Mouse (Mus musculus) embryonic fibroblast, embryonic 13.5 days (primary cell): ENCODE measurements at regions not wholly inside any gene's neighbourhood (a gene's known extent, or its start where the extent isn't known, plus 50 kb on each side); places are given as distances from the start of the nearest gene placed in this dataset.

ENCODE experiments used
- H3K27ac ChIP-seq: 2 replicates; pipeline ENCODE4 v1.5.1; 2012; ENCODE audit warnings: low read length, control low read depth, inconsistent platforms; ENCODE audit not compliant: insufficient read depth
- H3K4me1 ChIP-seq: 2 replicates; pipeline ENCODE4 v1.6.1; 2011; ENCODE audit warnings: low read length; ENCODE audit not compliant: control insufficient read depth, insufficient read depth
- H3K4me3 ChIP-seq: 2 replicates; pipeline ENCODE4 v1.5.1; 2011; ENCODE audit warnings: mild to moderate bottlenecking, control low read depth, low read length; ENCODE audit not compliant: insufficient read depth
- CTCF ChIP-seq: IDR thresholded peaks from 2 replicates; pipeline ENCODE4 v1.5.1; 2011; ENCODE audit warnings: mild to moderate bottlenecking, control low read depth, low read length, moderate library complexity, borderline replicate concordance; ENCODE audit not compliant: insufficient read depth
- POLR2A ChIP-seq: IDR thresholded peaks from 2 replicates; pipeline ENCODE4 v1.6.1; 2011; ENCODE audit warnings: low read depth, mild to moderate bottlenecking, control low read depth, low read length, moderate library complexity

DNA sequence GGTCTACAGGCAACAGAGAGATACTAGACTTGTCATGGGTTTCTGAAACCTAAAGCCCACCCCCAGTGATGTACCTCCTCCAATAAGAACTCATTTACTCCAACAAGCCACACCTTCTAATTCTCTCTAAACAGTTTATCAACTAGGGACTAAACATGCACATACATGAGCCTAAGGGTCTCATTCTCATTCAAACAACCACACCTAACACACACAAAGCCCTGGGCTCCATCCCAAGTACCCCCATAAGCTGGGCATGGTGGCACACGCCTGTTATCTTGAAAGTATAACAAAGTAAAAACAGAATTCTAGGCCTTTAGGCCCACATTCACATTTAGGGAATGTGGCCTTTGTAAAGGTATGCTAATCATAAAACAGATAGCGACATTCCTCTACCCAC, 137.9 kb downstream of the Rplp1 start:
- H3K4me1 ChIP-seq, result no peaks in the 10 kb centered on the region
- no peak for TF ChIP-seq CTCF

DNA sequence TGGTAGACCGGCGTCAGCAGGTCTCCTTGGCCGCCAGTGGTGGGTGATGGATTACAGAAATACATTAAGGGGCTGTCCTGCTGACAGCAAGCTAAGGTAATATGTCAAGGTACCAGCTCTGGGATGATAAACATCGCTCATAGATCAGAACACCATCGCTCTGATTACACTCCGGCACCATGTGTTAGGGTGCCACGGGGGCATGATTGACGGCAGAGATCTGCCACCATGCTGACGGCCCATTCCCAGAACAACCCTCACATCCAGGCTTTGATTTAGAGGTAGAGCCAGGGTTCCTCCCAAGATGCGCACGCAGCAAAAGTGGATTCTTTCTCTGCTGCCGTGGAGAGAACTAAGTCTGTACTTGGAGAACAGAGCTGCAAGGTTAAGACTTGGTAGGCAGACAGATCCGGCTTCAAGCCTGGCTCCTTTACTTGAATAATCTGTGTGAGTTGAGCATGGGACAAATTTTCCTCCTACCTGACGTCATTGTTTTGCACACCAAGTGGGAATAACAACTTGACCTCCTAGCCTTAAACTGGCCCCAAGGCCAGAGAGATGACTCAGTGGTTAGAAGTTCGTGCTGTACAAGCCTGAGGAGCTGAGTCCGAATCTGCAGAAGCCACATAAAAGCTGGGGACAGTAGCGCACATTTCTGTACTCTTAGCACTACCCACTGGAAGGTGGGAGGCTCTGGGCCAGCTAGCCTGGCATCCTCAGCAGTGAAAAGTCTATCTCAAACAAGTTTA, 144.0 kb downstream of the Rplp1 start:
- Histone ChIP-seq H3K4me1 (no peaks in the 10 kb centered on the region), H3K27ac (no peak overlapping the region), H3K4me3 (no peak overlapping the region)
- TF ChIP-seq CTCF (no peak), POLR2A (no peak)

More for the DNA sequence above, 137.9 kb downstream of the Rplp1 start:
- no peak overlapping the region for H3K27ac ChIP-seq
- H3K4me3 ChIP-seq, result no peak overlapping the region

DNA sequence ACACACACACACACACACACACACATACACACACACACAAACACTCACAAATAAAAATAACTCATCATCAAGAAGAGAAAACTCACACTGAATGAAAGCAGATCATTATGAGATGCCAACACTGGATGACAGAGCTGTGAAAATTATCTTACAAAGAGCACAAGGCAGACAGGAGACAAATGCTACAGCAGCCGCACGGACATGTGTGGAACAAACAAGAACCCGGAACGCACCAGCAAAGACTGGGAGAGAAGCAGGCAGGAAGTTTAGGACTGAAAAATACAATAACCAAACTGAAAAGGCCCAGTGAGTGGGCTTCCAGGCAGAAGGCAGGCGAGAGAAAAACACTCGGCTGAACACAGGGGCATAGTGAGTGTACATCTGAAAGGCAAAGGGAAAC, 148.2 kb downstream of the Rplp1 start:
- no peak overlapping the region for H3K4me3 ChIP-seq
- no peaks in the 10 kb centered on the region for H3K4me1 ChIP-seq
- no peak overlapping the region for H3K27ac ChIP-seq
- TF ChIP-seq CTCF (no peak), POLR2A (no peak)

DNA sequence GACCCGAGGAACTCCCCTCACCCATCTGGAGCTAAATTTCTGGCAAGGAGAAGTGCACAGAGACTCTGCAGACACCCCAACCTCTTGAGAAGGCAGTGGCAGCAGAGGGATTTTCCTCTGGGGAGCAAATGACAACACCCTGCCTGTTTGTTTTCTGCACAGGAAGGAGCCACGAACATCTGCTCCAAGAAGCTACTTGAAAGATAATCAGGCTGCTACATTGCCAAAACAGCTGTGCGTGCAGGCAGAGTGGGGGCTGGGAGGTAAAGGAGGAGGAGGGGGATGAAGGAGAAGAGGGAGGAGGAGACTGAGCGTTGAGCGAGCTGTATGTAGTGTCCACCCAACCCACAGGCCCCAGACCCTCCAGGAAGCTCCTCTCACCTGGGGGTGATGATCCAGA, 149.0 kb downstream of the Rplp1 start:
- TF ChIP-seq CTCF, result no peak
- TF ChIP-seq POLR2A, result no peak

DNA sequence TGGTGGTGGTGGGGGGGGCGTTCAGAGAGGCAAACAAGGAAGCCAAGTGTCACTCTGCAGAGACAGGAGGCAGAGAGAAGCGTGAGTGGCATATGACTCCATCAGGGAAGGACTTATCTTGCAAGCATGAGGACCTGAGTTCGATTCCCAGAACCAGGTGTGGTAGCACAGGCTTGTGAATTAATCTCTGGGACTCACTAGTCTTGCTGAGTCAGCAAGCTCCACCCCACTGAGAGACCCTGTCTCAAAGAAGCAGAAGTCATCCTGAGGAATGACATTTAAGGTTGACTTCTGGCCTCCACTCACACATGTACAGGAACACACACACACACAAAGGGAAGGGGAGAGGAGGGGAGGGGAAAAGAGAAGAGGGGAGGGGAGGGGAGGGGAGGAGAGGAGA, 156.5 kb downstream of the Rplp1 start:
- TF ChIP-seq CTCF (no peak), POLR2A (no peak)
- Histone ChIP-seq H3K27ac (no peak overlapping the region), H3K4me1 (no peaks in the 10 kb centered on the region; the same call in 1 of the 2 replicates), H3K4me3 (no peak overlapping the region)

More for the DNA sequence above, 149.0 kb downstream of the Rplp1 start:
- Histone ChIP-seq H3K4me1 (no peaks in the 10 kb centered on the region), H3K27ac (no peak overlapping the region), H3K4me3 (no peak overlapping the region)

DNA sequence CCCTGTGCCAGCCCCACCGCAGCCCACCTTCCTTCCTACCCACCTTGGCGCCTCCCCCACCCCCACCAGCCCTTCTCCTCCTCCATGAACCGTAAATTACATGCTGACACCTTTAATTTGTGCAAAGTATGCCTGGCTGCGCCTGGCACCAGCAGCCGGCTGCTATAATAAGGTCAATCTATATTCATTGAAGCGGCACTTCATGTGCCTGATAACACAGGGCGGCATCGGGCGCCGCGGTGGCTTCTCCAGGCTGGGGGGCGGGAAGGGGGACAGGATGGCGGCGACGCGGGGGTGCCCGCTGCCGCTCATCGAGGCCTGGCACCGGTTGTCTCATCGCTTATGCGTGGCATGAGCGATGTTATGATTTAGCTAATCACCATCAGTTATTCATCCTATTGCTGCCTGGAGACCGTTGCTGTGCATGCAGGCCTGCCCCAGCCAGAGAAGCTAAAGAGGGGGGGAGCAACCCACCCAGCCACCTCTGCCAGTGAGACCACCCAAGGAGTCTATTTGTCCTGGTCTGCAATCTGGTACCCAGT, 157.5 kb downstream of the Rplp1 start:
- Histone ChIP-seq H3K27ac (no peak overlapping the region), H3K4me3 (no peak overlapping the region), H3K4me1 (no peaks in the 10 kb centered on the region; the same call in 1 of the 2 replicates)
- TF ChIP-seq POLR2A (no peak), CTCF (no peak)

DNA sequence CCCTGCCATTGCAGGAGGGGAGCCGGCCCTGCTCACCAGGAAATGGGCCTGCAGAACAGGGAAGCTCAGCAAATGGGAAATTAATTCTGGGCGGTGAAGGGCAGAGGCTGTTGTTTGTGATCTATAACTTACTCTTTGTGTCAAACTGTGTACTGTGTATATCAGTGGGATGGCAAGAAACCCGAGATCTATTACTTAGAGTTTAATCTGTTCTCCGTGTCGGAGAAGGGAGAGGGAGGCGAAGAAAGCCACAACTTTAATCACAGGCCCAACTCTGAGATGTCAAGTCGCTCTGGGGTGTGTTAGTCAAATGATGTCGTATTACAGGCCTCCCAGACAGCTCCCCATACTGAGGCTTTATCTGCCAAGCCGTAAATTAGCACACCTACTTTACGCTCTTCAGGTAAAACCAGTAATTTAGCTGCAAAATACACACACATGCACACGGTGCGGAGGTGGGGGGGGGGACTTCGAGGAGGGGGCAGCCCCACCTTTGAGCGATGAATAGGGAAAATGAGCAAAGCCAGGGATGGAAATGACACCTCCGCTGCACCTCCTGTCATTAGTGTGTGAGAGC, 158.0 kb downstream of the Rplp1 start:
- no peaks in the 10 kb centered on the region; the same call in 1 of the 2 replicates for H3K4me1 ChIP-seq
- TF ChIP-seq POLR2A (no peak), CTCF (no peak)
- no peak overlapping the region for H3K27ac ChIP-seq
- H3K4me3 ChIP-seq, result no peak overlapping the region

DNA sequence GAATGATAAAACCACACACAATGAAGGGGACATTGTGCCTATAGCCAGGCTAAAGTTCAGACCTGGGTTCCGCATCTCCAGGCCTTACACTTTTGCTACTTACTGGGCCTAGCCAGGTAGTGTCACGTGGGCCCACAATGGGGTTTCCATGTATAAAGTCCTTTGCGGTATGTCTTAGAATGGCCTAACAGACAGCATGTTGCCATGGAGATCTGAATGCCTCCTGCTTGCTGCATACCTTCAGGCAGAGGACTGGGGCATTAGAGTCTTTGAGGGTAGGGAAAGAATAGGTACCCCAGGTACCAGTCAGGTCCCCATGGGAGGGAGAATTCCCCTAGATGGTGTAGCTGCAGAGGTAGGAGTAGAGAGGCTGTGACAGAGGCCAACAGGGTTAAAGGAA, 159.0 kb downstream of the Rplp1 start:
- Histone ChIP-seq H3K4me1 (no peaks in the 10 kb centered on the region; the same call in 1 of the 2 replicates), H3K27ac (no peak overlapping the region), H3K4me3 (no peak overlapping the region)
- no peak for TF ChIP-seq CTCF
- TF ChIP-seq POLR2A, result no peak

DNA sequence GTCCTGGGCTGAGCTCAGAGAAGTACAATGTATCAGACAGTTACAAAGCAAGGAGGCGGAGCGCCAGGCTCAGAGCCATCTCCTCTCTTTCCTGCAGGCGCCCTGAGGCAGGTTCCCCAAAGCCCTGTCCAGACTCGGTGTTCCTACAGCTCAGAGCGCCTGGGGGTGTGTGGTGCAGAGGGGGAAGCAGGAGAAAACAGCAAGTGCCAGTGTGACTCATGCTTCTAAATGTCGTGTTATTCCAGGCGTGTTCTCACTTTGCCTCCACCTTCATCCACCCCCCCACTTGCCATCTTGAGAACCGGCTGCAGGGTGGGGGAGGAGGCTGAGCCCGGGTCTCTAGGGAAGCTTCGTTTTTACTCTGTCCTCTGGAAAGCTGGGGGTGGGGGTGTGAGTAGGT, 160.5 kb downstream of the Rplp1 start:
- no peak for TF ChIP-seq POLR2A
- no peak for TF ChIP-seq CTCF
- Histone ChIP-seq H3K4me1 (no peaks in the 10 kb centered on the region; the same call in 1 of the 2 replicates), H3K4me3 (no peak overlapping the region), H3K27ac (no peak overlapping the region)

DNA sequence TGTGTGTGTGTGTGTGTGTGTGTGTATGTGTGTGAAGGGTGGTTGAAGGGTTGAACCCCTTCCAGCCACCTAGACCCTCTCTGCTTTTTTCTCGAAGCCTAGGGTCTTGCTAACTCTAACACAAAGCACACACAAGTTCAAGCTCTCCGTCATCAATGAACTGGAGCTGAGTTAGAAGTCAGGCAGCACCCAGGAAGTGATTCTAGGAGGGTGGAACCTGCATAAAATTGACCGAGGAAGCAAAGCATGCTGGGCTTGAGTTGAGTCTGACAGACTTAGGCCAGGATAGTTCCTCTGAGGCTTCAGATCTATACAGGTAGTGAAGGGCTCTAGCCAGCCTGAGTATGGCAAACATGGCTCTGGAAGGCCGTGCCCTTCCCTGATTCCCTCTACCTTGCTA, 165.1 kb downstream of the Rplp1 start:
- no peak overlapping the region for H3K4me3 ChIP-seq

DNA sequence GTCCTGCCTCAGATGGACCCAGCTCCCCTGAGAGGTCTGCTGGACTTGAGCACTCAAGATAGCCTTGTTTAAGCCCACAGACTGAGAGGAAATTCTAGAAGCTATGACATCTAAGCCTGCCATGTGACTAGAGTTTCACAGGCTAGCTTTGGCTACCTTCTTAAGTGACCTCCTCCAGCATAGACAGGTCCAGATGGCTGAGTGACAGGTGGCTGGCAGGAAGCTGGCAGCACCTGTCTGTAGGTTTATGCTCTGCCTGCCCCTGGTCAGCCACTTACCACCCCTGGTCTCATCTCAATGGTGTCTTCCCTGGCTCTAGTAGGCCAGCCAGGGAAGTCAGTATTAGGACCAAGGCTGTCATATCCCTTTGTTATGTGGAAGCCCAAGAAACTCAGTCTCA, 165.9 kb downstream of the Rplp1 start:
- Histone ChIP-seq H3K4me3 (no peak overlapping the region), H3K27ac (no peak overlapping the region), H3K4me1 (no peaks in the 10 kb centered on the region)
- TF ChIP-seq POLR2A (no peak), CTCF (no peak)

More for the DNA sequence above, 165.1 kb downstream of the Rplp1 start:
- no peak for TF ChIP-seq CTCF
- TF ChIP-seq POLR2A, result no peak
- Histone ChIP-seq H3K27ac (no peak overlapping the region), H3K4me1 (no peaks in the 10 kb centered on the region)
